Mouse (Mus musculus): ENCODE data around the gene Agtrap.
A peak's percentile ranks its signal among the peaks of the same experiment; 100 is the strongest.
"Not testable (repeated sequence)": the region's sequence is repeated elsewhere in the genome, so short reads cannot be mapped to it uniquely, and the experiment has no call there.

Agtrap gene

GRCm38 (mm10) chr4:148050396-148050914 is 37.4 kb downstream of the Agtrap start:
- DNase-seq (ENCODE audit: low read depth, low spot score), result not testable (repeated sequence)

- no peak for DNase-seq (ENCODE audit: low read depth, low spot score)
Measured at GRCm38 (mm10) chr4:148046450-148047031, 41.3 kb downstream of the Agtrap start.

DNA sequence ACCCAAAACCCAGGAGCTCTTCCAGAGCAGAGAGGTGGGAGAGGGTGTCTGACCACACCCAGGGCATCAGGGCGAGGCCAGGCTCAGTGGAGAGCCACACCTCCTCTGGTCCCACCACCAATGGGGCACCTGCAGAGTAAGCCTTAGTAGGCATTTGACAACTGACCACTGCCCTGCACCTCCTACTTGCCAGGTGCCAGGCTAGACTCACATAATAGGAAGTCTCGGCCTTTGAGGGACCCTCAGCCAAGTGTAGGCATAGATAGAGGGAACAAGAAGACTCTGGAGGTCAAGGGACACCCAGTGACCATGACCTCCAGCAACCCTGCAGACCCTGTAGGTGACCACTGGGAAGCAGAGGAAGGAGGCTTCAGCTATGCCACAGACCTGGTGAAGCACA is 43.7 kb downstream of the Agtrap start:
- DNase-seq (ENCODE audit: low read depth, low spot score), result no peak

GRCm38 (mm10) chr4:148043327-148043726 is 44.5 kb downstream of the Agtrap start:
- DNase-seq (ENCODE audit: low read depth, low spot score), result not testable (repeated sequence)

- no peak for DNase-seq (ENCODE audit: low read depth, low spot score)
Measured at GRCm38 (mm10) chr4:148041611-148042191, 46.1 kb downstream of the Agtrap start.

DNA sequence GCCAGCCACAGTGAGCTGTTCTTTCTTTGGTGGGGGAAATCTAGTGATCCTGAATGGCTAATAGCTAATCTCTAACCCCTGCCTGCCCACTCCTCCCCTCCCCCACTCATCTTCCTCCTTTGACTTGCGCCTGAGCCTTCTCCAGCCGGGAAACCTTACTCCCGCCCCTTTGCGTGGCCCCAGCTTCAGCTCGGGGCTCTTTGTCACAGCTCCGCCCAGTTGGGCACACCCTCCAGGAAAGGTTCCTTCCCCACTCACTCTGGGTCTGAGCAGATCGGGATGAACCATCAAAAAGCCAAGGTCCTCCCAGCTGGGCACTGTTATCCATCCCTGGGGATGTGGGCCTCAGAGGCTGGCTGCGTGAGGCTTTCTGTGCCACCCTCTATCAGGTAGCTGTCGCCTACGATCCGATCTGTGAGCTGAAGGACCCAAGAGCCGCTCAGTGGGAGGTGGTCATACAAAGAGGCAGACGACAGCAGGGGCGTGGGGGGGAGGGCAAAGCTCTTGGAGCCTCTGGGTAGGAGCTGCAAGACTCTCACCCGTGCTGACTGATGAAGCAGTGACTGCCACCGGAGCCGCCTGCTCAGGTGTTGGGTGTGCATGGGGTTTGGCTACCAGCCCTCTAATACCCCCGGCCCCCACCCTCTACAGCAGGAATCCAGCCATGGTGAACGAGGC is 46.8 kb downstream of the Agtrap start:
- DNase-seq (ENCODE audit: low read depth, low spot score), result peak; percentile 95

DNA sequence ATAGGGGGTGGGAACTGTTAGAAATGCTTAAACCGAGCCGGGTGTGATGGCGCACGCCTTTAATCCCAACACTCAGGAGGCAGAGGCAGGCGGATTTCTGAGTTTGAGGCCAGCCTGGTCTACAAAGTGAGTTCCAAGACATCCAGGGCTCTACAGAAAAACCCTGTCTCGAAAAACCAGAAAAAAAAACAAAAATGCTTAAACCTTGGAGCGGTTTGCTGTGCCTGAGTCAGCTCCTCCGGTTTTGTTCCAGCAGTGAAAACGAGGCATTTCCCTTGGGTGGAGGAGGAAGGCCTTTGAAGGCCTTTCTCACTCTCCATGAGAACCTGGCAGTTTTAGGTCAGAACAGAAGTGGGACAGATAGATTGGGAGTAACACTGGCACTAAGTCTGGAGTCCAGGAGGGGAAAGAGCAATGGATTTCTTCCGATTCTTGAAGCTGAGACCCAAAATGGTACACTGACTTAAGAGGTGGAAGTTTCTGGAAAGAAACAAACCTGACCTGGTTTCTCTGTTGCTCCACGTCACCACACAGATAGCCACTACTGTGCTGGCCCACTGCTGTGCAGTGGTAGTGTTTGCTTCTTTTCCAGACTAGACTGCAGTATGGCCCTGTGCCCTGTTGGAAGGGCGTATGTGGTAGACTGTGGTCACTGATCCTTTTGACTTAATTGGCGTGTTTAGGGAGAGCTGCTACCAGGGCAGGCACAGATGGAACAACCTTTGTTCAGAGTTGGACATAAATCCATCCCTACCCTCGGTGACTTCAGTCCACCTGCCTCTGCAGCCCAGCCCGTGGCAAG is 47.6 kb downstream of the Agtrap start:
- DNase-seq (ENCODE audit: low read depth, low spot score), result no peak

- DNase-seq (ENCODE audit: low read depth, low spot score), result no peak
Measured at GRCm38 (mm10) chr4:148039254-148040028, 48.4 kb downstream of the Agtrap start.

GRCm38 (mm10) chr4:148038600-148039253 is 49.1 kb downstream of the Agtrap start, which contains the start of the genes Clcn6 and Mthfr:
Gene Clcn6, minus strand, starts transcription at chr4:148038821.
Gene Mthfr, plus strand, starts transcription at chr4:148039077.
- DNase-seq (ENCODE audit: low read depth, low spot score), result peak; percentile 100

- DNase-seq (ENCODE audit: low read depth, low spot score), result no peak
Measured at GRCm38 (mm10) chr4:148038079-148038599, 49.7 kb downstream of the Agtrap start.

DNA sequence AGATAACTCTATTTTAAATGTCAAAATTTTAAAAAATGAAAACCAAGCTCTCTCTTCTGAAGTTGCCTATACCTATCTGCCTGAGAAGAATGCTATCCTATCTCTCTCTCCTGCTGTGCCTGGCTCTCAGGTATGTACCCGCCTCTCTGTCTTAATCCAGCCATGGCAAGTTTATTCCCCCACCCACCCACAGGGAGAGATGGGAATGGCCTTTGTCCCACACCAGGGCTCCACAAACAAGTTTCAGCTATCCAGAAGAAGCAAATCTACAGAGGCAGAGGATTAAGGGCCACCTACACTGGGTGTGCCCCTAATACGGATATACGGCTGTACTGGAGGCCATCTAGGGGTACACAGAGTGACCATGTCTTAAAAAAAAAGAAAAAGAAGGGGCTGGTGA is 52.4 kb downstream of the Agtrap start:
- DNase-seq (ENCODE audit: low read depth, low spot score), result peak; percentile 37

GRCm38 (mm10) chr4:148033858-148034410 is 53.9 kb downstream of the Agtrap start:
- peak; percentile 76 for DNase-seq (ENCODE audit: low read depth, low spot score)

GRCm38 (mm10) chr4:148030506-148030905 is 57.3 kb downstream of the Agtrap start:
- no peak for DNase-seq (ENCODE audit: low read depth, low spot score)

- no peak for DNase-seq (ENCODE audit: low read depth, low spot score)
Measured at GRCm38 (mm10) chr4:148029297-148029696, 58.5 kb downstream of the Agtrap start.

Measured in ZHBTc4 (cell line).